Comparison of ENCODE assay signal across 22 mouse cellular contexts in genomic region chr9:61633936-61634335, GRCm38 (mm10).
DNase-seq lines count a peak whose midpoint lies in the region; ATAC-seq and TF ChIP-seq lines count a peak whose summit lies in the region.
"Had no signal": no experiment of that assay in that cellular context is flagged by ENCODE, and none has a peak within 500 bp of the region (broad histone marks: within the 10 kb centered on the region; RNA-seq: fewer than 3 reads in every experiment).

No protein-coding gene starts in this region.

- no peaks in the 10 kb centered on the region for H3K9me3 ChIP-seq in hindbrain, postnatal 0 days (ENCODE audit: low read length)
- H3K9me3 ChIP-seq in hindbrain, embryonic 12.5 days (replicated peaks) = no peaks in the 10 kb centered on the region
- H3K9me3 ChIP-seq in neural tube, embryonic 14.5 days (ENCODE audit: control insufficient read depth, low read length) = no peaks in the 10 kb centered on the region
- no peaks in the 10 kb centered on the region for H3K9me3 ChIP-seq in forebrain, embryonic 14.5 days (replicated peaks; ENCODE audit: control insufficient read depth, low read length)
- H3K9me3 ChIP-seq: hindbrain, embryonic 13.5 days; midbrain, embryonic 13.5 days had no signal

- no peak for TF ChIP-seq CTCF in hindbrain, postnatal 0 days (IDR thresholded peaks at IDR 0.05; ENCODE audit: low read depth)

- no peak overlapping the region for H3K9ac ChIP-seq in hindbrain, postnatal 0 days (replicated peaks; ENCODE audit: low read length)
- H3K9ac ChIP-seq in hindbrain, embryonic 12.5 days = no peak overlapping the region
- H3K9ac ChIP-seq in neural tube, embryonic 14.5 days (replicated peaks; ENCODE audit: low read depth, low read length) = no peak overlapping the region
- H3K9ac ChIP-seq in forebrain, embryonic 14.5 days (ENCODE audit: low read length) = no peak overlapping the region
- H3K9ac ChIP-seq: hindbrain, embryonic 13.5 days; midbrain, embryonic 13.5 days had no signal

- H3K4me2 ChIP-seq in hindbrain, postnatal 0 days (ENCODE audit: low read depth, low read length) = no peak overlapping the region
- H3K4me2 ChIP-seq in hindbrain, embryonic 12.5 days (replicated peaks) = no peak overlapping the region
- H3K4me2 ChIP-seq in neural tube, embryonic 14.5 days (ENCODE audit: low read depth, low read length) = no peak overlapping the region
- 0 out of 2 replicates have a peak overlapping the region, but pooled peaks have one; percentile 9 for H3K4me2 ChIP-seq in forebrain, embryonic 14.5 days (ENCODE audit: low read length)
- H3K4me2 ChIP-seq: heart, embryonic 11.5 days; hindbrain, embryonic 13.5 days; midbrain, embryonic 13.5 days had no signal

- 60% methylated on average over 9 of the region's 9 CpGs for WGBS in hindbrain, postnatal 0 days
- WGBS in hindbrain, embryonic 12.5 days = 65% methylated on average over 9 of the region's 9 CpGs
- WGBS in neural tube, embryonic 14.5 days = 48% methylated on average over 9 of the region's 9 CpGs
- 4% methylated on average over 9 of the region's 9 CpGs for WGBS in forebrain, embryonic 14.5 days

- H3K4me3 ChIP-seq in hindbrain, postnatal 0 days (ENCODE audit: low read length) = no peak overlapping the region
- no peak overlapping the region for H3K4me3 ChIP-seq in hindbrain, embryonic 12.5 days
- H3K4me3 ChIP-seq in neural tube, embryonic 14.5 days (ENCODE audit: low read depth, low read length) = no peak overlapping the region
- H3K4me3 ChIP-seq in forebrain, embryonic 14.5 days (ENCODE audit: low read depth, low read length) = no peak overlapping the region
- H3K4me3 ChIP-seq: gastrocnemius, adult 2 months; hindbrain, embryonic 13.5 days; layer of hippocampus, adult 2 months; left cerebral cortex, adult 2 months; midbrain, embryonic 13.5 days had no signal

- no peaks in the 10 kb centered on the region for H3K36me3 ChIP-seq in hindbrain, postnatal 0 days (ENCODE audit: insufficient read depth, low read length)
- H3K36me3 ChIP-seq in hindbrain, embryonic 12.5 days = no peaks in the 10 kb centered on the region
- no peaks in the 10 kb centered on the region for H3K36me3 ChIP-seq in neural tube, embryonic 14.5 days (ENCODE audit: control insufficient read depth, insufficient read depth, low read length)
- H3K36me3 ChIP-seq in forebrain, embryonic 14.5 days (ENCODE audit: control insufficient read depth, insufficient read depth, low read length) = no peaks in the 10 kb centered on the region
- H3K36me3 ChIP-seq: hindbrain, embryonic 13.5 days; midbrain, embryonic 13.5 days had no signal

- peak; percentile 39 for DNase-seq in hindbrain, postnatal 0 days (ENCODE audit: low spot score)
- DNase-seq in neural tube, embryonic 10.5 days (ENCODE audit: extremely low spot score, low spot score) = no peak
- DNase-seq in forebrain, embryonic 14.5 days (ENCODE audit: low spot score) = peak; percentile 76
- DNase-seq in heart, adult 11 months = no peak
- no peak for DNase-seq in urinary bladder, postnatal 4 days (ENCODE audit: low spot score in 2 of 2)
- DNase-seq: adrenal gland, adult 2 months; cerebellum, adult 9-10 months; gastrocnemius, adult 2 months; heart, postnatal 10 days; kidney, postnatal 14 days; left cerebral cortex, postnatal 4 days; liver; thymus, postnatal 25 days had no signal

- no peaks in the 10 kb centered on the region for H3K27me3 ChIP-seq in hindbrain, postnatal 0 days (ENCODE audit: insufficient read depth, low read length)
- peaks cover 15% of the 10 kb centered on the region for H3K27me3 ChIP-seq in hindbrain, embryonic 12.5 days
- H3K27me3 ChIP-seq in neural tube, embryonic 14.5 days (ENCODE audit: control insufficient read depth, insufficient read depth, low read length) = no peaks in the 10 kb centered on the region
- H3K27me3 ChIP-seq in forebrain, embryonic 14.5 days (replicated peaks; ENCODE audit: control insufficient read depth, insufficient read depth, low read length) = no peaks in the 10 kb centered on the region

- no peak overlapping the region for H3K27ac ChIP-seq in hindbrain, postnatal 0 days
- H3K27ac ChIP-seq in hindbrain, embryonic 12.5 days = no peak overlapping the region
- H3K27ac ChIP-seq in neural tube, embryonic 14.5 days (ENCODE audit: low read depth, low read length) = no peak overlapping the region
- no peak overlapping the region for H3K27ac ChIP-seq in forebrain, embryonic 14.5 days (ENCODE audit: low read depth, low read length)
- H3K27ac ChIP-seq: gastrocnemius, adult 2 months; hindbrain, embryonic 13.5 days; layer of hippocampus, adult 2 months; left cerebral cortex, adult 2 months; midbrain, embryonic 13.5 days had no signal

- H3K4me1 ChIP-seq in hindbrain, postnatal 0 days (ENCODE audit: insufficient read depth, low read length) = no peaks in the 10 kb centered on the region
- H3K4me1 ChIP-seq in hindbrain, embryonic 12.5 days = no peaks in the 10 kb centered on the region
- 0 out of 2 replicates have a peak, but pooled peaks cover 3% of the 10 kb centered on the region for H3K4me1 ChIP-seq in neural tube, embryonic 14.5 days (ENCODE audit: control insufficient read depth, insufficient read depth, low read length)
- H3K4me1 ChIP-seq in forebrain, embryonic 14.5 days (ENCODE audit: control insufficient read depth, insufficient read depth, low read length) = peaks cover 8% of the 10 kb centered on the region

- no peak for ATAC-seq in hindbrain, postnatal 0 days
- ATAC-seq in hindbrain, embryonic 12.5 days (ENCODE audit: low FRiP score) = no peak
- ATAC-seq in neural tube, embryonic 14.5 days (ENCODE audit: low read depth) = peak; percentile 65; the same call in 1 of the 2 replicates
- peak; percentile 65 for ATAC-seq in forebrain, embryonic 14.5 days
- ATAC-seq: intestine, postnatal 0 days; lung, postnatal 0 days; midbrain, embryonic 13.5 days had no signal

Comparison
In these comparisons a context has a peak if more than half of its experiments do, and no peak if none do; other contexts are left out.
1. ATAC-seq: peak in neural tube, embryonic 14.5 days (single experiment) and forebrain, embryonic 14.5 days (single experiment); none in hindbrain, postnatal 0 days (single experiment) and hindbrain, embryonic 12.5 days (single experiment).
2. DNase-seq: peak in hindbrain, postnatal 0 days (single experiment) and forebrain, embryonic 14.5 days (single experiment); none in neural tube, embryonic 10.5 days (single experiment), heart, adult 11 months (single experiment) and urinary bladder, postnatal 4 days (0 of 2).